Mouse (Mus musculus) kidney, postnatal 25 days (tissue): Measurements from ENCODE around the gene Ssr4.
"Not testable (repeated sequence)": the region's sequence is repeated elsewhere in the genome, so short reads cannot be mapped to it uniquely, and the experiment has no call there.

Experiments
- DNase-seq, 2 experiments: peaks; one replicate each; pipeline ENCODE4 v3.0.0; 2021; ENCODE audit warnings: mixed read lengths in 2 of 2

The Ssr4 gene

DNA sequence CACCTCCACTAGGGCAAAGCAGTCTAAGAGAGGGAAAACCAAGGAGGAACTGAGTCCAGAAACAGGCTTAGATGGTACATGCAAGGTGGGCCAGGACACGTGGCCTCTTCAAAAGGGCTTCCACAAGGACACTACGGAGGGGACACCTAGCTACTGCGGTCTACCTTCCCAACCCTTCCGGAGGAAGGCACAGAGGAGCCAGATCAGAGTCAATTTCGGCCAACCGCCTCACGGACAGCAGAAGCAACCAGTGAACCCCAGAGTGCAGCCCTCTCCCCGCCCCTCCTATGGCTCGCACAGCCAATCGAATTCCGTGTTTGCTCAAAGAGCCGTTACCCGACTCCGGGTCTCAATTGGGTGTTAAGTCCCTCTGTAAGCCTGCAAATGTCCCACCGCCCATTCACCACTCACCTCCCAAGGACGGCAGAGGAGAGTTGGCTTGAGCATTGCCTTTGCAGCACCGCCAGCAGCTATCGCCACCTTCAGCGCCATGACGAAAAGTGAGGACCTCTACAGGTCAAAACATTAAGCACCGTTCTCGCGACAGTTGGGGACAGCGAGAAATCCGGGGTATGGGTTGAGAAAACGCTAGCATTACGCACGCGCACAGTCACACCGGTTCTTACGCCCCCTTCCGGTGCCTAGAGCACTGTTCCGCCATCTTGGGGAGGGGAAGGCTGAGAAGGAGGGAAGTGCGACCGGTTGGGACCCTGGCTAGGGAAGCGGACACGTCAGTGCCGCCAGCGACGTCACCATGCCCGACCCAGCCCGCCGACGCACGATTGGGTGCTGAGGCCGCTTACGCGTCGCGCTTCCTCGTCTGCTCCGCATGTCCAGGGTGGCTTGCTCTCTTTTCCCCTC lies at the start of gene Ssr4, which contains the start of gene Idh3g:
Ssr4 (plus strand) TSS at position 665 of the 861 bp plus-strand sequence.
Idh3g (minus strand) TSS at position 534 of the 861 bp plus-strand sequence.
- peak; percentile 95 for DNase-seq

DNA sequence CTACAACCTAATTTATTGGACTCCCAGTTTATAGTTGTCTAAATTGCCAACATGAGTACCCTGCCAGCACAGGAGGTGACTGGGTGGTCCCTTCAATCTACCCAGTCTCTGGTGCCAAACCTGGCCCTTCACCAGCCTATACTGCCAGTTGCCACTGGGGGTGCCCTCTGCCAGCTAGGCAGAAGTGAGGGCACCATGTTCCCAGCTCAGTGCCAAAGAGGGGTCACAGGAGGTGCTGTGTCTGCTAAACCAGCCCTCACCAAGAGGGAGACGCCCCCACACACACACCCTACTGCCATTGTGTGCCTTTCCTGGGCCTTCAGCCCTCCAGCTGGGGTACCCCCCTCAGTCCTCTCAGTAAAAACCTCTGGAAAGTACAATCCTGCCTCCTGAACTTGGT lies 48.7 kb upstream of the Ssr4 start:
- no peak for DNase-seq

- DNase-seq, result no peak
Measured at GRCm38 (mm10) chrX:73739151-73739550, 47.7 kb upstream of the Ssr4 start.

DNA sequence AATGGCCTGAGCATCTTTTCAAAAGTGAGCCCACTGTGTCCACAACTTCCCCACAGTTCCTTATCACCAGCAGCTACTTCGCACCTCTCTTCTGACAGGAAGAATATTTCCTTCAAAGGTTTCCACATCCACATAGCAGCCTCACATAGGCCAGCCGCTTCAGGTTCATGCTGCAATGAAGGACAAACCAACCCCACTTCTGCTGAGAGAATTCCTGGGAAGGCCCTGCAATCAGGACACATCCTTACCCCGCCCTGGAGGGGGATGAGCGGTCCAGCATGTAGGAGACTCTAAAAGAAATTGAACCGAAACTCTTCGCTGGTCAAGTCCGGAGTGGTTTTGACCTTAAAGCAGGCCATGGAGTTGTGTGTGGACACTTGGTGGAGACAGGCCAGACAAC lies 47.0 kb upstream of the Ssr4 start:
- not testable (repeated sequence) for DNase-seq

- no peak for DNase-seq
Measured at GRCm38 (mm10) chrX:73744774-73745481, 41.9 kb upstream of the Ssr4 start.

GRCm38 (mm10) chrX:73748977-73749376 lies 37.9 kb upstream of the Ssr4 start:
- no peak for DNase-seq

DNA sequence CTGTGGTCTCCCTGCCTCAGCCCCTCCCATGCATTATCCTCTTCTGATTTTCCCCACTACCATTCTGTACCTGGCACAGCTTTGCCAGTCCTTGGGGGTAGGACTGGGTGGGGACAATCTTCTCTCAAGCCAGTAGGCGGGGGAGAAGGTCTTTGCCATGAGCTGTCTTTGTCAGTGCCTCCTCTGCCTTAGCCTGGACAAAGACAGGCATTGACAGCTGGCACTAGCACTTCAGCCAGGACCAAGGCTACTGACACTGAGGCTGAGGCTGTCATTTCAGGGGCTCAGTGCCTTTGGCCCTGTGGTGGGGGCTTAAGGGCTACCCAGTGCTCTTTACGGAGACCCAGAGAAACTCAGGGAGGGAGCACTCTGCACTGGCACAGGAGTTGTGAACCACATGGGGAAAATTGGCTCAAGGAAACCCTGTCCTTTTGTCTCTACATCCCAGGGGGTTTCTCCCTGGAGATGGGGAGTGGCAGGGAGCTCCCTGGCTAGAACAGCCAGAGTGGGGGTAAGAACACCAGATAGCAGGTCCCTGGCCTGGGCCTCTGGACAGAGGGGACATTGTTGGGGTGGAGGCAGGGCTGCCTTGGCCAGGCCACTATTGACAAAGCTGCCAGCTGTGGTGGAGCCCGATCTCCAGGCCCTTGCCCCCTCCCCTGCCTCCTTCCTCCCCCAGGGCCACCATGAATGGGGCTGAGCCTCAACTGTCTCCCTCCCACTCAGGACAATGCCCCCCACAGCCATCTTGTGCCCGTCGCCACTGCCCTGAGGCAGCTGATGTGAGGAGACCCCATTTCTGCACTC lies 30.3 kb upstream of the Ssr4 start, which contains the start of gene Plxnb3:
Plxnb3 (plus strand) TSS at position 757 of the 807 bp plus-strand sequence.
- DNase-seq, result no peak

- no peak for DNase-seq
Measured at GRCm38 (mm10) chrX:73758611-73759290, 28.1 kb upstream of the Ssr4 start.

DNA sequence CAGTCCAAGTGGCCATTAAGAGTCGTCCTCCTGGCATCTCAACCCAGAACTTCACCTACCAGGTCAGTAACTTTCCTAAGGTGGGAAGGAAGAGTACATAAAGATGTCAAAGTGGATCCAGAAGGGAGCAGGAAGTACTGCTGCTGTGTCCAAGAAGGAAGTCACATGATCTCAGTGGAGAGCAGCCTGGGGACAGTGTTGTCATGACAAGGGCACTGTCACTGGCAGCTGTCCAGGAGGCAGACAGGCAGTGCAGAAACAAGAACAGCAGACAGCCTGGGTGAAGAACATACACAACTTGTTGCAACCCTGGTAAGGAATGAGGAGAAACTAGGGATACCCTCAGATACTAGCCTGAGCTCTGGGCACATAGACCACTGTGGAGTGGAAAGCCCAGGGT lies 21.5 kb upstream of the Ssr4 start:
- peak; percentile 81 to 83 for DNase-seq

GRCm38 (mm10) chrX:73767267-73767666 lies 19.6 kb upstream of the Ssr4 start:
- peak in 1 of 2 experiments; percentile 17 for DNase-seq

DNA sequence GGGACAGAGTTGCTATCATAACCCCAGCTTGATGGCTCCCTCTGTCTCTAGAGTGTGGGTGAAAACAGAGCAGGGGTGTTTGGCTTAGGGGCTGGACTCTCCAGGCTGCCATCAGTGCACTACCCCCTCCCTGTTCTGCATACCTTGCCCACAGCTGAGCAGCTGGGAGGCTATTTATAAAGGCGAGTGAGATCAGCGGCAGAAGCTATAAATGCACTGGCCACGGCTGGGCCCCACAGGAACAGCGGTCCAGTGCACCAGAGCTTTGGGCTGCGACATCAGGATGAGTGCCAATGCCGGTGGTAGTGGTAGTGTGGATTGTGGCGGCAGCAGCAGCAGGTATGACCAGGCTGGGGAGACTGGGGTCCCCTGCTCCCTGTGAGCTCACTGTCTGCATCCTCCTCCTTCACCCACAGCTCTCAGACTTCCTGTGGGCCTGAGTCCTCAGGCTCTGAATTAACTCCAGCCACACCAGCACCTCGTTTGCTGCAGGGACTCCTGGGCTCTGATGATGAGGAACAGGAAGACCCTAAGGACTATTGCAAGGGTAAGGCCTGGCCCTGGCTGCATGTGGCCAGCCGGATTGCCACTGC lies 12.6 kb upstream of the Ssr4 start, which contains the start of gene Srpk3:
Srpk3 (plus strand) TSS at position 238 of the 593 bp plus-strand sequence.
- DNase-seq, result peak in 1 of 2 experiments; percentile 10

- DNase-seq, result peak; percentile 9 to 52
Measured at GRCm38 (mm10) chrX:73774802-73775483, 11.9 kb upstream of the Ssr4 start.

GRCm38 (mm10) chrX:73782227-73782626 lies 4.6 kb upstream of the Ssr4 start:
- no peak for DNase-seq

DNA sequence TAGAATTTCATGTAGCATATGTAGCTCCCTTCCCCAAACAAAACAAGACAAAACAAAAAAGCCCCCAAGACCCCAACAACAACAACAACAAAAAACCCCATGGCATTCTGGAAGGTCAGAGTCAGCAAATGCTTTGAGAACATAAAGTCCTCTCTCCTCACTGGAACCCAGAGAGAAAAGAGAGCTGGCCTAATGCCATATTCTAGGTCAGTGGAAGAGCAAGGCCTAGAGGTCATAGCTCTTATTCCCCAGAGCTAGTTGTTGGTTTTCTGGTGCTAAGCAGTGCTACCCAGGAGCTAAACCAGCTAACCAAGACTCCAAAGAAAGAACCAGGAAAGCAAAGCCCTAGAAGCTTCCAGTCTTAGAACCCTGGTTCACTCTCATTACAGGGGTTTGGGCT lies 1.2 kb upstream of the Ssr4 start:
- DNase-seq, result peak in 1 of 2 experiments; percentile 33

- no peak for DNase-seq
Measured at GRCm38 (mm10) chrX:73787225-73787558, 364 bp downstream of the Ssr4 start.

DNA sequence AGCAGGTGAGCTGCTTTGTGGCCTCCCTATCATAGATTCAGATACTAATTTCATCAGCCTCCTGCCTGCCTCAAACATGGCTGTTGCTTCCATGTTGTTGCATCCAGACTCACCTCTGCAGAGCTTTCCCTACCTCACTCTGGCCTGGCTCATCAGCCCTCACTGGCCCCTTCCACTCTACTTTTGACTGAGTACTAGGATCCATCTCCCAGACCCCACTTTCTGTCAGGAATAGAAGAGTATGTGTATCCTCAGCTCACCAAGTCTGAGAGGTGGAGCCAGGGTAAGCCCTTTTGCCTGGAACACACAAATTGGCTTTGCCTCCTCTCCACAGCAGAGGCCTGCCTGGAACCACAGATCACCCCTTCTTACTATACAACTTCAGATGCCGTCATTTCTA lies 1.7 kb downstream of the Ssr4 start:
- DNase-seq, result no peak

DNA sequence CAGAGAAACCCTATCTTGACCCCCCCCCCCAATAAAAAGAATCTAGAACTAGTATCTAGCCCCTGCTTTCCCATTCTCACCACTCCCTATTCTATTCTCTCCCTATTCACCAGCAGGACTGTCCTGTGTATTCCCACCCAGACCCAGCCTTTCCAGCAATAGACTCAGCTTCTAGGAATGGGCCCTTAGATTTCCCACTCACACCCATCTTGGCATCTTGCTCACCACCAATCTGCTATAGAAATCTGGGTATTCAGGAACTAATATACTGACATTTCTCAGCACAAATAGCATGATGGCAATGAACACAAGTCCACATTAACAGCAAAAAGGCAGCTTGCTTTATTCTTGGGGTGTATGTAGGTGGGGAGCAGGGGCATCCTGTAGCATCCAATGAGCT lies 6.2 kb downstream of the Ssr4 start:
- DNase-seq, result no peak

DNA sequence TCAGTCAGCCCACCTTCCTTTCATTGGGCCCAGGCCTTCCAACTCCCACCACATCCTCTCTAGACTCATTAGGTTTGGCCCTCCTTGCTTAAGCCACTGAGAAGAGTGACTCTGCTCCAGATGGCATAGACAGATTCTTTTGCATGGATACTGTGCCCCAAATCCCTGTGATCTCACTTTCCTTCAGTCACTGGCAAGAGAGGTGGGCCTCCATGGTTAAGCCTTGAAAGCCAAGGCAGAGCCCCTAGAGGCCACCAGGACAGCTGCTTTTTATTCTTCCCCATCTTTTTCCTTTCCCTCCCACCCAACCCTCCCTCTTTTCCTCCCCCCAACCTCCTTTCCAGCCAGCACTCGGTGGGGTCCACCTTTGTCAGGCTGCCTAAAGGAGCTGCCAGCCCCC lies 6.7 kb downstream of the Ssr4 start:
- no peak for DNase-seq

DNA sequence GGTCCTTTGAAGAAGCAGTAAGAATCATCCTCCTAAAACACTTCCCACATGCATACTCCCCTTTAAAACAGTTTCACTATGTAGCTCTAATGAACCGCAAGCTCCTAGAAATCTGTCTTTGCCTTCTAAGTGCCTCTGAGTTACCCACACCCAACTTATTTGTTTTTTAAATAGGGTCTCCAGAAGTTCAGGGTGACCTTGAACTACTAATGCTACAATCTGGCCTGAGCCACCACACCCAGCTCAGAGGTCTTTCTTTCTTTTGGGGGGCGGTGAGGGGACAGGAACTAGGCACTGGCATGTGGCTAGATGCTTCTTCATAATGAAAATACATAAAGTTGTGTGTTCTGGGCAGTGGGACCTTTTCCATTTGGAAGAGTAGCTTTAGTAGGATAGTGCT lies 10.7 kb downstream of the Ssr4 start:
- no peak for DNase-seq

DNA sequence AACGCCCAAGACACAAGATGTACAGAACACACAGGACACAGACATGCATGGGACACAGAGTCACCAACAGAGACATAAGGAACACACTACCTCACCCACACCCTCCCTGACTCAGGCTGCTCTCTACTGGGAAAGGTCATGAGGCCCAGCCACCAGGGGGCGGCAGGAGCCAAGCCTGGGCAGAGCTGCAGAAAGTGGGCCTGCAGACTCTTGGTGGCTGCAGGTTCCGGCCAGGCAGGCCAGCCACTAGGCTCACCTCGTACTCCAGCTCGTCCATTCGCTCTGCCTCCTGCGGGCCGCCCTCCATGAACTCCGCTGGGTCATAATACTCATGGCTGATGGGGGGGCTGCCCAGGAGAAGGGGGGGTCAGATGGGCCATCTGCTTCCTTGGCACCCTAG lies 11.7 kb downstream of the Ssr4 start:
- DNase-seq, result peak; percentile 80 to 81

GRCm38 (mm10) chrX:73805814-73806213 lies 19.0 kb downstream of the Ssr4 start:
- DNase-seq, result no peak
